19 mouse cellular contexts compared by ENCODE assay signal in the genomic region with DNA sequence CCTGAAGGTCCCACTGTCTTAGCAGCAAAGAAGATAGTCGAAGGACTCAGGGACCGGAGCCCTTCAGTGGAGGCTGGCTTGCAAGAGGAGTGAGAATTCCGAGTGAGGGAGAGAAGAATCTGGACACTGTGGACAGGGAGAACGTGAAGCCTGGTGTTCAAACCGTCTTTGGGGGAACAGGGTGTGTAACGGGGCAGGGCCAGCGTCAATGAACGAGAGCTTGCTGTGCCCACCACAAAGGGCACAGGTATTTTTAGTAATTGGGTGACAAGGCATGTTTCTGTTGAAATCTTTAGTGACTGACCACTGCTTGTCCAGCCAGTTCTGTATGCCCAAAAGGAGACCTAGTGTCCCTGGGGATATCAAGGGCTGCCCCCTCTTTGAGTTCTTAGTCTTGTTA. TPM values are rescaled to one million over a fixed set of nuclear protein-coding genes. Genes with fewer than 3 reads are reported as not detected.
"Had no signal": no experiment of that assay in that cellular context is flagged by ENCODE, and none has a peak within 500 bp of the region (broad histone marks: within the 10 kb centered on the region; RNA-seq: fewer than 3 reads in every experiment).

No protein-coding gene starts in this region.

- H3K27ac ChIP-seq: limb, embryonic 12.5 days; liver, embryonic 13.5 days; lung, embryonic 15.5 days; macrophage; midbrain, embryonic 12.5 days; neural tube, embryonic 15.5 days had no signal

- H3K4me3 ChIP-seq: limb, embryonic 12.5 days; liver, embryonic 13.5 days; lung, embryonic 15.5 days; midbrain, embryonic 12.5 days; neural tube, embryonic 15.5 days had no signal

- H3K36me3 ChIP-seq: limb, embryonic 12.5 days; liver, embryonic 13.5 days; lung, embryonic 15.5 days; midbrain, embryonic 12.5 days; neural tube, embryonic 15.5 days had no signal

- DNase-seq: kidney, adult 18-20 months; kidney, postnatal 10 days; liver; liver, embryonic 13.5 days; liver, postnatal 0 days; lung, postnatal 14 days; right cerebral cortex, adult 18-20 months; right cerebral cortex, postnatal 25 days; thymus, adult 2 months; thymus, postnatal 4 days had no signal

- H3K27me3 ChIP-seq: lung, embryonic 15.5 days; megakaryocyte, embryonic 14.5 days had no signal

RNA-seq across cellular contexts. Expression of gene Plac9a, which starts 56.4 kb away (rescaled TPM):
- total RNA-seq: left cerebral cortex, postnatal 36 days had no signal
- polyA plus RNA-seq: limb, embryonic 12.5 days; liver, postnatal 0 days; macrophage; midbrain, embryonic 12.5 days; midbrain, embryonic 16.5 days; neural tube, embryonic 11.5 days; neural tube, embryonic 15.5 days; thymus, adult 2 months had no signal
